Mouse (Mus musculus) erythroblast, embryonic 14.5 days (primary cell): ENCODE results near the gene Arpc5. TPM values are rescaled to one million over a fixed set of nuclear protein-coding genes. Genes with fewer than 3 reads are reported as not detected.

Experiments used
- H3K27me3 ChIP-seq: 2 replicates; pipeline ENCODE4 v1.6.1; 2012; ENCODE audit warnings: inconsistent platforms; ENCODE audit not compliant: control insufficient read depth
- H3K36me3 ChIP-seq: 2 replicates; pipeline ENCODE4 v1.6.1; 2012; ENCODE audit warnings: mild to moderate bottlenecking, inconsistent platforms; ENCODE audit not compliant: control insufficient read depth
- H3K4me1 ChIP-seq: 2 replicates; pipeline ENCODE4 v1.6.1; 2012; ENCODE audit warnings: inconsistent platforms; ENCODE audit not compliant: control insufficient read depth
- H3K4me3 ChIP-seq: replicated peaks from 2 replicates; pipeline ENCODE3; 2012; ENCODE audit warnings: moderate library complexity, mild to moderate bottlenecking, inconsistent platforms
- H3K9me3 ChIP-seq: 2 replicates; pipeline ENCODE4 v1.6.1; 2012; ENCODE audit warnings: low read length, inconsistent platforms, mixed read lengths; ENCODE audit not compliant: control insufficient read depth
- GATA1 ChIP-seq: IDR thresholded peaks from 2 replicates; pipeline ENCODE4 v1.6.1; 2012; ENCODE audit warnings: low read length, inconsistent platforms, mixed read lengths
- TAL1 ChIP-seq: IDR thresholded peaks from 3 replicates; pipeline ENCODE4 v1.6.1; 2012; ENCODE audit warnings: low read length, inconsistent platforms, mixed read lengths
- polyA plus RNA-seq: library from polyadenylated mRNA; stranded (reverse); fragments of >175 nt; gene quantifications from 2 replicates; pipeline ENCODE4 v1.2.3, GENCODE M21; 2012

Arpc5 gene
- polyA plus RNA-seq, 1 experiment: 23.0 TPM

GRCm38 (mm10) chr1:152792736-152793494, 26.6 kb downstream of the Arpc5 start:
- H3K36me3 ChIP-seq: no peaks in the 10 kb centered on the region
- no peak overlapping the region for H3K4me3 ChIP-seq
- no peaks in the 10 kb centered on the region; the same call in 1 of the 2 replicates for H3K4me1 ChIP-seq
- TF ChIP-seq GATA1: no peak
- TF ChIP-seq TAL1: no peak
- H3K9me3 ChIP-seq: no peaks in the 10 kb centered on the region
- no peaks in the 10 kb centered on the region for H3K27me3 ChIP-seq

GRCm38 (mm10) chr1:152793495-152794130, 27.3 kb downstream of the Arpc5 start:
- Histone ChIP-seq H3K9me3 (no peaks in the 10 kb centered on the region), H3K4me3 (no peak overlapping the region), H3K27me3 (no peaks in the 10 kb centered on the region), H3K36me3 (no peaks in the 10 kb centered on the region), H3K4me1 (no peaks in the 10 kb centered on the region; the same call in 1 of the 2 replicates)
- TF ChIP-seq TAL1 (no peak), GATA1 (no peak)

GRCm38 (mm10) chr1:152795688-152796255, 29.4 kb downstream of the Arpc5 start:
- no peaks in the 10 kb centered on the region for H3K36me3 ChIP-seq
- H3K27me3 ChIP-seq: no peaks in the 10 kb centered on the region
- no peaks in the 10 kb centered on the region for H3K9me3 ChIP-seq
- H3K4me3 ChIP-seq: no peak overlapping the region
- TF ChIP-seq GATA1: no peak
- no peak for TF ChIP-seq TAL1
- H3K4me1 ChIP-seq: no peaks in the 10 kb centered on the region

GRCm38 (mm10) chr1:152796683-152797263, 30.4 kb downstream of the Arpc5 start:
- TF ChIP-seq GATA1 (no peak), TAL1 (no peak)
- Histone ChIP-seq H3K9me3 (no peaks in the 10 kb centered on the region), H3K4me1 (no peaks in the 10 kb centered on the region), H3K27me3 (no peaks in the 10 kb centered on the region), H3K4me3 (no peak overlapping the region), H3K36me3 (no peaks in the 10 kb centered on the region)

- Histone ChIP-seq H3K4me1 (no peaks in the 10 kb centered on the region), H3K9me3 (no peaks in the 10 kb centered on the region), H3K27me3 (no peaks in the 10 kb centered on the region), H3K4me3 (no peak overlapping the region), H3K36me3 (no peaks in the 10 kb centered on the region)
- TF ChIP-seq TAL1 (no peak), GATA1 (no peak)
Observed at GRCm38 (mm10) chr1:152798125-152798524, 31.8 kb downstream of the Arpc5 start.

- H3K36me3 ChIP-seq: no peaks in the 10 kb centered on the region
- no peak for TF ChIP-seq TAL1
- no peak for TF ChIP-seq GATA1
- no peaks in the 10 kb centered on the region for H3K27me3 ChIP-seq
- H3K4me1 ChIP-seq: 0 out of 2 replicates have a peak, but pooled peaks cover 2% of the 10 kb centered on the region
- no peaks in the 10 kb centered on the region for H3K9me3 ChIP-seq
- no peak within 1 kb of the TSS for H3K4me3 ChIP-seq
Observed at GRCm38 (mm10) chr1:152799897-152800296, 33.6 kb downstream of the Arpc5 start, which contains the start of gene Ncf2. Ncf2 (plus strand) TSS chr1:152800194.

- Histone ChIP-seq H3K36me3 (no peaks in the 10 kb centered on the region), H3K4me3 (no peak overlapping the region), H3K9me3 (no peaks in the 10 kb centered on the region), H3K27me3 (no peaks in the 10 kb centered on the region), H3K4me1 (0 out of 2 replicates have a peak, but pooled peaks cover 4% of the 10 kb centered on the region)
- TF ChIP-seq TAL1: no peak
- TF ChIP-seq GATA1: no peak
Observed at GRCm38 (mm10) chr1:152800633-152801176, 34.4 kb downstream of the Arpc5 start.

GRCm38 (mm10) chr1:152804907-152805306, 38.6 kb downstream of the Arpc5 start:
- Histone ChIP-seq H3K27me3 (no peaks in the 10 kb centered on the region), H3K9me3 (no peaks in the 10 kb centered on the region), H3K36me3 (no peaks in the 10 kb centered on the region), H3K4me1 (0 out of 2 replicates have a peak, but pooled peaks cover 4% of the 10 kb centered on the region), H3K4me3 (no peak overlapping the region)
- no peak for TF ChIP-seq GATA1
- TF ChIP-seq TAL1: no peak
